Mouse (Mus musculus) spleen, adult 2 months (tissue): ENCODE data around the gene Fam169b.

ENCODE experiments used
- CTCF ChIP-seq: fragments of 200-500 bp; IDR thresholded peaks from 2 replicates; pipeline ENCODE4 v1.5.1; 2011; ENCODE audit warnings: mild to moderate bottlenecking, inconsistent platforms; ENCODE audit not compliant: insufficient read depth, insufficient read length, insufficient replicate concordance; ENCODE audit errors: extremely low read depth
- POLR2A ChIP-seq: fragments of 200-500 bp; IDR thresholded peaks from 2 replicates; pipeline ENCODE4 v1.6.1; 2011; ENCODE audit warnings: low read depth, low read length, inconsistent platforms

DNA sequence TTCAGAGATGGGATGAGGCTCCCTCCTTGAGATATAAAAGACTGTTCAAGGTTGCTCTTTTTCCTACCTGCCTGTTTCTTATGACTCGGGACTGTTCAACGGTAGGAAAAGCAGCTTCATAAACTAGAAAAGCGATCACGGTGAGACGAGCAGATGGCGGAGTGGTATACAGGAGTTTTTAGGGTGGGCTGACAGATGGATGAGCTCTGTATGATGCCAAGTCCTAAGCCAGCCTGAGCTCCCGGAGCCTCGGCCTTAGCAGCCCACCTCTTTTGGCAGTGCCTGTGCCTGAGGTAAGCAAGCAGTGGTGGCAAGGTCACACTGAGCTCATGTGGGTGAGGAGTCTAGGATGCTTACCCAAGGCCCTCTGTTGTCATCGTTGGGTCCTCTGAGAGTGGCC lies 42.8 kb upstream of the Fam169b start:
- TF ChIP-seq CTCF (no peak), POLR2A (no peak)
